Mouse (Mus musculus) bone marrow, adult 2 months (tissue): ENCODE measurements at regions not wholly inside any gene's neighbourhood (a gene's known extent, or its start where the extent isn't known, plus 50 kb on each side); places are given as distances from the start of the nearest gene placed in this dataset.

Source experiments
- H3K27ac ChIP-seq: fragments of 200-500 bp; 2 replicates; pipeline ENCODE4 v1.5.1; 2012; ENCODE audit warnings: low read depth, mild to moderate bottlenecking, control low read depth, inconsistent platforms, low read length; ENCODE audit not compliant: control insufficient read depth, poor library complexity, insufficient read depth
- H3K4me1 ChIP-seq: fragments of 200-500 bp; 2 replicates; pipeline ENCODE4 v1.6.1; 2011; ENCODE audit warnings: low read length; ENCODE audit not compliant: control insufficient read depth, insufficient read depth
- H3K4me3 ChIP-seq: fragments of 200-500 bp; replicated peaks from 2 replicates; pipeline ENCODE3; 2011; ENCODE audit warnings: mild to moderate bottlenecking, low read depth, low read length, control low read depth; ENCODE audit not compliant: control insufficient read depth
- CTCF ChIP-seq: fragments of 200-500 bp; IDR thresholded peaks from 2 replicates; pipeline ENCODE4 v1.5.1; 2011; ENCODE audit warnings: low read length, control low read depth; ENCODE audit not compliant: control insufficient read depth, insufficient read depth
- POLR2A ChIP-seq: fragments of 200-500 bp; IDR thresholded peaks from 2 replicates; pipeline ENCODE4 v1.6.1; 2011; ENCODE audit warnings: low read depth, mild to moderate bottlenecking, control low read depth, low read length, borderline replicate concordance; ENCODE audit not compliant: control insufficient read depth
- WGBS: fragments of 180-500 bp; shearing (Covaris S2); methylation state at CpG from one replicate; pipeline ENCODE4 v1.1.7; 2018; 5-methylcytosine and 5-hydroxymethylcytosine counted together

- no peak overlapping the region for H3K27ac ChIP-seq
- 84% methylated on average over 8 of the region's 8 CpGs for WGBS
- peaks cover 2% of the 10 kb centered on the region; the same call in 1 of the 2 replicates for H3K4me1 ChIP-seq
- no peak overlapping the region for H3K4me3 ChIP-seq
- TF ChIP-seq POLR2A (no peak), CTCF (no peak)
Measured at GRCm38 (mm10) chr1:128682942-128683341, 90.8 kb upstream of the Cxcr4 start.

- no peak overlapping the region for H3K27ac ChIP-seq
- no peak overlapping the region for H3K4me3 ChIP-seq
- whole genome bisulfite sequencing, result 60% methylated on average over 4 of the region's 4 CpGs
- TF ChIP-seq POLR2A, result no peak
- no peak for TF ChIP-seq CTCF
- H3K4me1 ChIP-seq, result no peaks in the 10 kb centered on the region; the same call in 1 of the 2 replicates
Measured at GRCm38 (mm10) chr1:128681261-128681660, 89.2 kb upstream of the Cxcr4 start.

GRCm38 (mm10) chr1:128680538-128680937 lies 88.4 kb upstream of the Cxcr4 start:
- Histone ChIP-seq H3K4me3 (no peak overlapping the region), H3K4me1 (no peaks in the 10 kb centered on the region; the same call in 1 of the 2 replicates), H3K27ac (no peak overlapping the region)
- 69% methylated on average over 3 of the region's 3 CpGs for WGBS
- TF ChIP-seq CTCF, result no peak
- no peak for TF ChIP-seq POLR2A

- TF ChIP-seq POLR2A, result no peak
- no peak for TF ChIP-seq CTCF
- Histone ChIP-seq H3K4me1 (no peaks in the 10 kb centered on the region; the same call in 1 of the 2 replicates), H3K27ac (no peak overlapping the region), H3K4me3 (no peak overlapping the region)
- 71% methylated on average over 5 of the region's 5 CpGs for WGBS
Measured at GRCm38 (mm10) chr1:128680012-128680411, 87.9 kb upstream of the Cxcr4 start.

GRCm38 (mm10) chr1:128679005-128679980 lies 87.2 kb upstream of the Cxcr4 start:
- TF ChIP-seq CTCF, result no peak
- no peak for TF ChIP-seq POLR2A
- WGBS, result 71% methylated on average over 18 of the region's 18 CpGs
- Histone ChIP-seq H3K27ac (0 out of 2 replicates have a peak overlapping the region, but pooled peaks have one; percentile 10), H3K4me1 (no peaks in the 10 kb centered on the region; the same call in 1 of the 2 replicates), H3K4me3 (no peak overlapping the region)

- Histone ChIP-seq H3K4me3 (no peak overlapping the region), H3K27ac (no peak overlapping the region), H3K4me1 (peaks cover 2% of the 10 kb centered on the region; the same call in 1 of the 2 replicates)
- TF ChIP-seq CTCF (no peak), POLR2A (no peak)
- 5% methylated on average over 5 of the region's 5 CpGs for WGBS
Measured at GRCm38 (mm10) chr1:128675538-128675937, 83.4 kb upstream of the Cxcr4 start.

GRCm38 (mm10) chr1:128672306-128672705 lies 80.2 kb upstream of the Cxcr4 start:
- Histone ChIP-seq H3K4me3 (no peak overlapping the region), H3K4me1 (peaks cover 2% of the 10 kb centered on the region; the same call in 1 of the 2 replicates), H3K27ac (no peak overlapping the region)
- no peak for TF ChIP-seq POLR2A
- no peak for TF ChIP-seq CTCF
- 85% methylated on average over 3 of the region's 3 CpGs for WGBS

- no peak overlapping the region for H3K4me3 ChIP-seq
- peaks cover 2% of the 10 kb centered on the region; the same call in 1 of the 2 replicates for H3K4me1 ChIP-seq
- 78% methylated on average over 3 of the region's 3 CpGs for WGBS
- no peak for TF ChIP-seq CTCF
- no peak for TF ChIP-seq POLR2A
- no peak overlapping the region for H3K27ac ChIP-seq
Measured at GRCm38 (mm10) chr1:128671495-128671894, 79.4 kb upstream of the Cxcr4 start.

- Histone ChIP-seq H3K27ac (no peak overlapping the region), H3K4me1 (peaks cover 2% of the 10 kb centered on the region; the same call in 1 of the 2 replicates), H3K4me3 (no peak overlapping the region)
- TF ChIP-seq POLR2A, result no peak
- no peak for TF ChIP-seq CTCF
- 71% methylated on average over 5 of the region's 5 CpGs for WGBS
Measured at GRCm38 (mm10) chr1:128671016-128671415, 78.9 kb upstream of the Cxcr4 start.
